Mouse (Mus musculus): ENCODE measurements at regions not wholly inside any gene's neighbourhood (a gene's known extent, or its start where the extent isn't known, plus 50 kb on each side); places are given as distances from the start of the nearest gene placed in this dataset.

DNA sequence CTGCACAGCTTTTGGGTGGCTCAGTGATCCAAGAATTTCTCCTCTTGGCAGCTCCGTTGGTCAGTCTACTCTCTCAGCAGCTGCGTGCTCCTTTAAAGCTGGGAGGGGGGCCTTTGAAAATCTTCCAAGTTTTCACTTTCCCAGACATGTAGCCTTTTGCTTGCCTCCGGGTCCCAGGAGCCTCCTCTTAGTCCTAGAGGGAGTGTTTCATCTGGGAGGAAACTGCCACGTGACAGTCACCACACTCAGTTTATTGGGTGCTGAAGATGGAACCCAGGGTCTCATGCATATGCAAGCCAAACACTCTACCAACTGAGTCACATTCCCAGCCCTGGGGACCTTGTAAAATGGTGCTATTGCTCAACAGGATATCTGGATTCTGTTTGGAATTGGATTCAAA is 92.5 kb upstream of the Rybp start:
- ATAC-seq (no peak), DNase-seq (no peak)
- no peaks in the 10 kb centered on the region for H3K9me3 ChIP-seq (ENCODE audit: low read length)
- H3K27me3 ChIP-seq (ENCODE audit: insufficient read depth, low read length) = no peaks in the 10 kb centered on the region
- no peaks in the 10 kb centered on the region for H3K36me3 ChIP-seq (replicated peaks; ENCODE audit: insufficient read depth, low read length)
- H3K4me3 ChIP-seq (ENCODE audit: low read depth, low read length) = no peak overlapping the region
- TF ChIP-seq EP300 (IDR thresholded peaks at IDR 0.05; ENCODE audit: low read depth) = no peak
- no peak for TF ChIP-seq CTCF (IDR thresholded peaks at IDR 0.05; ENCODE audit: low read depth)
- WGBS (ENCODE audit: insufficient replicate concordance) = 56% methylated on average over 4 of the region's 4 CpGs
- no peak overlapping the region for H3K4me2 ChIP-seq (ENCODE audit: low read depth, low read length)
- no peak overlapping the region for H3K9ac ChIP-seq (replicated peaks)
- peaks cover 4% of the 10 kb centered on the region for H3K4me1 ChIP-seq (ENCODE audit: insufficient read depth)
- no peak overlapping the region for H3K27ac ChIP-seq (ENCODE audit: low read depth)

DNA sequence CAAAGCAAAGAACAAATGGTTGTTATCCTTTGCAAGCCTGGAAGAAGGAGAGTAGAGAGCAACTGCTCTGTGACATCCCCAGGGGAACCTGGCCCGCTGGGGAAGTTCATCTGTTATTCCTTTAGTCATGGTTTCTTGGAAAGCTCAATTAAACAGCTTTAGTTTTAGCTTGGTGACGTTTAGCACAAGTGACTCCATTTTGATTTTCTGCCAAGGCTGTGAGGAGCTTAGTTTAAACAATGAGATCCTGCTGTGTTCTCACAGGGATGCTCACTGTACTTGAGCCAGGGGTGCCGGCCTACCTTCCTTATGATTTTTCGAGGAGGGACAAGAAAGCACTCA is 91.2 kb upstream of the Rybp start:
- Histone ChIP-seq H3K27ac (ENCODE audit: low read depth) (no peak overlapping the region), H3K4me2 (ENCODE audit: low read depth, low read length) (no peak overlapping the region), H3K9me3 (ENCODE audit: low read length) (no peaks in the 10 kb centered on the region), H3K4me1 (ENCODE audit: insufficient read depth) (peaks cover 4% of the 10 kb centered on the region), H3K4me3 (ENCODE audit: low read depth, low read length) (no peak overlapping the region), H3K27me3 (ENCODE audit: insufficient read depth, low read length) (no peaks in the 10 kb centered on the region), H3K36me3 (replicated peaks; ENCODE audit: insufficient read depth, low read length) (no peaks in the 10 kb centered on the region), H3K9ac (replicated peaks) (no peak overlapping the region)
- DNase-seq = no peak
- no peak for TF ChIP-seq EP300 (IDR thresholded peaks at IDR 0.05; ENCODE audit: low read depth)
- no peak for TF ChIP-seq CTCF (IDR thresholded peaks at IDR 0.05; ENCODE audit: low read depth)
- 73% methylated on average over 4 of the region's 4 CpGs for WGBS (ENCODE audit: insufficient replicate concordance)
- ATAC-seq = no peak

DNA sequence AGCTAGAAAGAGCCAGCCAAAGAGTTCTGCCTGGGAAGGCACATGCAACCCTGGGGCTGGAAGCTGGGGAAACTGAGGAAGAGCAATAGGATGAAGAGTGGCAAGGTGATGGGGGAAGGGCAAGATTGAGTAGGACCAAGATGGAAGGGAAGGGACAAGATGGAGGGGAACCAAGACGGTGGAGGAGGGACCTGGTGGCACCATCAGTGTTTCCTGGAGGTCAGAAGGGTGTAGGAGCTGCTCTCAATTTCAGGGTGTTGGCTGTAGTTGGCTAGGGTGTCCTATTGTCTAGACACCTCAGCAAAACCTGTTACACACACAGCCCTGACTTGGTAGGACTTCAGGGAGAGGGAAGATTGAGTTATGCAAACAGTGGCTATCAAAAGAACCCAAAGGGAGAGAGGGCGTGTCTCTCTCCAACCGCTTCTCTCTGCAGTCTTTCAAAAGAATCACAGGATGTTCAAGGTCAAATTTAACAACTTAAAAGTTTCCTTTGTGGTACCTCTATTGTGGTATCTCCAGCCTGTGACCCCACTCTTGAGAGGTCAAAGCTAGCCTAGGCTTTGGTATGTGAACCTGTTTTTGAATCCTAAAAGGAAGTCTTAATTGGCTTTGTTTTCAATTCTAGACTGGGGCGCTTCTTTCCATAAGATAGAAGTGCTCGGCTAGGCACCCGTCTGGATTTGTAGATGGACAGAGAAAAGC is 90.7 kb upstream of the Rybp start:
- peaks cover 4% of the 10 kb centered on the region for H3K4me1 ChIP-seq (ENCODE audit: insufficient read depth)
- H3K4me3 ChIP-seq (ENCODE audit: low read depth, low read length) = no peak overlapping the region
- no peak overlapping the region for H3K27ac ChIP-seq (ENCODE audit: low read depth)
- H3K4me2 ChIP-seq (ENCODE audit: low read depth, low read length) = no peak overlapping the region
- 50% methylated on average over 6 of the region's 6 CpGs for WGBS (ENCODE audit: insufficient replicate concordance)
- H3K36me3 ChIP-seq (replicated peaks; ENCODE audit: insufficient read depth, low read length) = no peaks in the 10 kb centered on the region
- TF ChIP-seq EP300 (IDR thresholded peaks at IDR 0.05; ENCODE audit: low read depth) (no peak), CTCF (IDR thresholded peaks at IDR 0.05; ENCODE audit: low read depth) (no peak)
- no peaks in the 10 kb centered on the region for H3K9me3 ChIP-seq (ENCODE audit: low read length)
- no peak for ATAC-seq
- DNase-seq = no peak
- no peak overlapping the region for H3K9ac ChIP-seq (replicated peaks)
- H3K27me3 ChIP-seq (ENCODE audit: insufficient read depth, low read length) = no peaks in the 10 kb centered on the region

DNA sequence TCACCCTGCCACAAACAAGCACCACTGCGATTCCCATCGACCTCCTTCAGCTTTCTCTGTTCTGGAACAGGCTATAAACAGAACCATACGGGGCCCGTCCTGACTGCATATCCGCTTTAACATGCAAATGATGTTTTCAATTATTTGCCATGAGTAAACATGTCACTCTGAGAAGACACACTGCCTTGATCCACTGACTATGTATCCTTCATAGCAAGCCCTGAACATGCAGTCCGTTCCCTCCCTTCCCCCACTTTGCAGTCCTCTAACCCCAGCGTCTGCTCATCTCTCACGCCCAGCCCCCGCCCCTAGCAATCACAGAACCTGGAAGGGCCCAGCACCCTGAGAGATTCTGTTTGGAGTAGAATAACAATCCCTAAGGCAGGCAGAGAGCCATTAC is 89.4 kb upstream of the Rybp start:
- no peak overlapping the region for H3K4me2 ChIP-seq (ENCODE audit: low read depth, low read length)
- no peak for ATAC-seq
- no peak overlapping the region for H3K9ac ChIP-seq (replicated peaks)
- H3K27me3 ChIP-seq (ENCODE audit: insufficient read depth, low read length) = no peaks in the 10 kb centered on the region
- 42% methylated on average over 9 of the region's 9 CpGs for WGBS (ENCODE audit: insufficient replicate concordance)
- H3K9me3 ChIP-seq (ENCODE audit: low read length) = no peaks in the 10 kb centered on the region
- no peak for TF ChIP-seq CTCF (IDR thresholded peaks at IDR 0.05; ENCODE audit: low read depth)
- TF ChIP-seq EP300 (IDR thresholded peaks at IDR 0.05; ENCODE audit: low read depth) = no peak
- DNase-seq = no peak
- H3K4me3 ChIP-seq (ENCODE audit: low read depth, low read length) = no peak overlapping the region
- H3K27ac ChIP-seq (ENCODE audit: low read depth) = no peak overlapping the region
- peaks cover 7% of the 10 kb centered on the region for H3K4me1 ChIP-seq (ENCODE audit: insufficient read depth)
- no peaks in the 10 kb centered on the region for H3K36me3 ChIP-seq (replicated peaks; ENCODE audit: insufficient read depth, low read length)

DNA sequence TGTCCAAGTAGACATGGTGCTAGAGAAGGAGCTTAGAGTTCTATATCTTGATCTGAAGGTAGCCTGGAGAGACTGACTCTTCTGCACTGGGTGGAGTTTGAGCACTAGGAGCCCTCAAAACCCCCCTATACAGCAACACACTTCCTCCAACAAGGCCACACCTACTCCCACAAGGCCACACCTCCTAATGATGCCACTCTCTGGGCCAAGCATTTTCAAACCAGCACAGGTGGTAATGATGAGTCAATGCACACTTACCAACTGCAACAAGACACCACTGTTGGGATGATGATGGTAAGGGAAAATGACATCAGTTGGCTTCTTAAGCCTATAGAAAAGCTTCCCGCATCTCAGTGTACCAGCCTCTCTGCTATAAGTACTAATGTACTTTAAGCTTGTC is 83.5 kb upstream of the Rybp start:
- peaks cover 6% of the 10 kb centered on the region; the same call in 1 of the 2 replicates for H3K4me1 ChIP-seq (ENCODE audit: insufficient read depth)
- H3K27me3 ChIP-seq (ENCODE audit: insufficient read depth, low read length) = no peaks in the 10 kb centered on the region
- H3K4me2 ChIP-seq (ENCODE audit: low read depth, low read length) = no peak overlapping the region
- H3K9me3 ChIP-seq (ENCODE audit: low read length) = no peaks in the 10 kb centered on the region
- no peak overlapping the region for H3K9ac ChIP-seq (replicated peaks)
- no peak for TF ChIP-seq CTCF (IDR thresholded peaks at IDR 0.05; ENCODE audit: low read depth)
- TF ChIP-seq EP300 (IDR thresholded peaks at IDR 0.05; ENCODE audit: low read depth) = no peak
- H3K27ac ChIP-seq (ENCODE audit: low read depth) = no peak overlapping the region
- H3K4me3 ChIP-seq (ENCODE audit: low read depth, low read length) = no peak overlapping the region
- WGBS (ENCODE audit: insufficient replicate concordance) = 83% methylated on average over 1 of the region's 1 CpGs
- DNase-seq = no peak
- no peak for ATAC-seq
- no peaks in the 10 kb centered on the region for H3K36me3 ChIP-seq (replicated peaks; ENCODE audit: insufficient read depth, low read length)

DNA sequence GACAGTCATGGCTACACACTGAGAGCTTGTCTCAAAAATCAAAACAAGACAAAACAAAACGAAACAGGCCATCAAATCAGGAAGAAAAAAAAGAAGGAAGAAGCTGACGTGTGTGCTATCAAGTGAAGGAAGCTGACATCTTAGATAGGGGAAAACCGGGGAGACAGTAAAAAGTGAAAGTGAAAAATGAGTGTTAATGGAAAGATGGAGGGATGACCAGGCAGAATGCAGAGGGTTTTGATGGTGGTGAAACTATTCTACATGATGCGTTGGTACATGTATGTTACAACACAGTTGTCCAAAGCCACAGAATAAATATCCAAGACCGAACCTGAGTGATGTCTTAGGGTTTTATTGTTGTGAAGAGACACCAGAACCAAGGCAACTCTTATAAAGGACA is 83.1 kb upstream of the Rybp start:
- WGBS (ENCODE audit: insufficient replicate concordance) = 49% methylated on average over 5 of the region's 5 CpGs

More for the DNA sequence above, 83.1 kb upstream of the Rybp start:
- Histone ChIP-seq H3K36me3 (replicated peaks; ENCODE audit: insufficient read depth, low read length) (no peaks in the 10 kb centered on the region), H3K4me2 (ENCODE audit: low read depth, low read length) (no peak overlapping the region), H3K27me3 (ENCODE audit: insufficient read depth, low read length) (no peaks in the 10 kb centered on the region), H3K27ac (ENCODE audit: low read depth) (no peak overlapping the region), H3K4me1 (ENCODE audit: insufficient read depth) (peaks cover 8% of the 10 kb centered on the region; the same call in 1 of the 2 replicates), H3K9ac (replicated peaks) (no peak overlapping the region), H3K9me3 (ENCODE audit: low read length) (no peaks in the 10 kb centered on the region), H3K4me3 (ENCODE audit: low read depth, low read length) (no peak overlapping the region)
- DNase-seq (no peak), ATAC-seq (no peak)
- TF ChIP-seq EP300 (IDR thresholded peaks at IDR 0.05; ENCODE audit: low read depth) (no peak), CTCF (IDR thresholded peaks at IDR 0.05; ENCODE audit: low read depth) (no peak)

All from liver, postnatal 0 days (tissue).